Mouse (Mus musculus): ENCODE measurements at regions not wholly inside any gene's neighbourhood (a gene's known extent, or its start where the extent isn't known, plus 50 kb on each side); places are given as distances from the start of the nearest gene placed in this dataset.
A peak's percentile ranks its signal among the peaks of the same experiment; 100 is the strongest.

GRCm38 (mm10) chr17:45866346-45866745 lies 132.7 kb upstream of the 1600014C23Rik start:
- DNase-seq: no peak

- DNase-seq: no peak
These were observed 132.3 kb upstream of the 1600014C23Rik start for GRCm38 (mm10) chr17:45865944-45866343.

DNA sequence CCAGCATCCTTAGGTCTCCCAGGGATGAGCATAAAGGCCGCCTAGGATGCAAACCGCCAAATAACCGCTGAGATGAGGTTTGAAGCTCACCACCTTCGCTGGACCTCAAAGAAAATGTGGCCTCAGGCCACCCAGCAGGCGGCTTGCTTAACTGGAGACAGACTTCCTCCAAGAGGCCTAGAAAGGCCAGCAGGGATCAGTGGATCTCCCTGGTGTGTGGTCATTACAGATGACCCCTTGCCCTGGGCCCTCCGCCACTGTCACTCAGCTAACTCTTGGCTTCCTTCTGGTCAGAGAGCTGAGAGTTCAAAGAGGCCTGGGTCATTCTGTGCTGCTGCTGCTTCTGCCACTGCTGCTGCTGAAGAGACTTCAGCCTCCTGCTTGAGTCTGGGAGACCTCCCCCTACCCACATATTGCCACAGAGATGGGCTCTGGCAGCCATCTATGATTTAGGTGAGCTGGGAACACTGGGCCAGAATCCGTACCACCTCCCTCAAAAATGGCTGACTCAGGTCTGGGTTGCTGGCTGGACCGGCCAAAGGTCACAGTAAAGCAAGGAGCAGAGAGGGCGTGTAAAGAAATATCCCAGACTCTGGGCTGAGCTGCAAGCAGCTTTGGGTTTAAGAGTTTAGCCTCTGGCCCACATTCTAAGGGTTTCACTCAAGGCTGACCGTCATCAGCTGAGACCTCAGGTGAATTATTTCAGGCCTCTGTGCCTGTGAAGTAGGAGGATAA lies 130.0 kb upstream of the 1600014C23Rik start:
- DNase-seq: peak; percentile 76 to 88

- DNase-seq: peak; percentile 80 to 86
These were observed 129.4 kb upstream of the 1600014C23Rik start for GRCm38 (mm10) chr17:45863031-45863430.

GRCm38 (mm10) chr17:45859441-45859840 lies 125.8 kb upstream of the 1600014C23Rik start:
- DNase-seq: no peak

GRCm38 (mm10) chr17:45853931-45854653 lies 120.4 kb upstream of the 1600014C23Rik start:
- DNase-seq: no peak

- no peak for DNase-seq
These were observed 118.8 kb upstream of the 1600014C23Rik start for GRCm38 (mm10) chr17:45852402-45852801.

- no peak for DNase-seq
These were observed 118.2 kb upstream of the 1600014C23Rik start for GRCm38 (mm10) chr17:45851723-45852396.

DNA sequence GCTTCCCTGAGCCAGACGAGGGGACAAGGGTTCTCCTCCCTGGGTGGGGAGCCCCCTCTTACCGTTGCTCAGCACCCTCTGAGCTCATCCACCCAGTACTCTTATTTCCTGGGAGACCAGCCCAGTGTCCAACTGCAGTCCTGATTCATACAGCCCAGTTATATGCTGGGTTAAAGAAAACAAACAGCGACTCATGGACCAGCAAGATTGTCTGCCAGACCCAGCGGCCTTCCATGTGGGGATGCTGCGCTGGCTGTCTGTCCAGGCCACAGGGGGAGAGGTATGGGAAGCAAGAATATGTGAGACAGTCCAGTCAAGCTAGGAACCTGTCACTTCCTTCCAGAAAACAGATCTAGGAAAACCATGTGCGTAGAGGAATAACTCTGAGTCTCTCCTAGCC lies 117.3 kb upstream of the 1600014C23Rik start:
- DNase-seq: no peak

DNA sequence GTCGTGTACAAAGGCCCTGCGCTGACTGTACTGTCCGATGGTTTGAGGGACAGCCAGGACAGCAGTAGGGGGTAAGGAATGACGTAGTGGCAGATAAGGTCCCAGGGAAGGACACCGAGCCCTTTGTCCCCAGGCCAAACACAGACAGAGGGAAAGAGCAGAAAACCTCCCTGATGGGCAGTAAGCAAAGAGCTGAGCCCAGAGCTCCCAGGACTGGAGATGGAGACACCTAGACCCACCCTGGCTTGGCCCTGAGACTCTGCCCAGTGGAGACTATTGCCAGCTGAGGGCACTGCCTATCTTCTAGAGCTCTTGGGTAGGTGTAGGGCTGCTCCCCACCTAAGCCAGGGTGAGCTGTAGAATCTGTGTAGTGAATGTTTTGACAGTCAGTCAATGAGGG lies 116.5 kb upstream of the 1600014C23Rik start:
- peak; percentile 20 to 25 for DNase-seq

DNA sequence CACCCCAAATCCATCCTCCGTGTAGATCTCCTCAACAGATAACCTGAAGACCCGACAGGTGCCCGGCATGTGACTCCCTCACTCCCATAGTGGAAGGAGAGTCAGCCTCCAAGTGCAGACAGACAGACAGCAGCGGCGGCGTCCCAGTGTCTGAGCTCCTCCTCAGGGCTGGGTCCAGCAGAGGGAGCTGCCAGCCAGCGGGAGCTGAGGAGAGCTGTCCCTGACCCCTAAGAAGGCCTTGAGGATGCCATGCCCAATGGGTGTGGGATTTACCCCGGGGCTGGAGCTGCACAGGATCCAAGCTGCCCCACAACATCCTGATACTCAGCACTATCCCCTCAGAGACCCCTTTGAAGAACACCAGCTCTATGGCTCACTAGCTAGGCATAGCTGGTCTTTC lies 115.0 kb upstream of the 1600014C23Rik start:
- DNase-seq: peak; percentile 67 to 85

- DNase-seq: no peak
These were observed 114.2 kb upstream of the 1600014C23Rik start for GRCm38 (mm10) chr17:45847701-45848378.

GRCm38 (mm10) chr17:45845832-45846231 lies 112.2 kb upstream of the 1600014C23Rik start:
- peak in 1 of 2 experiments; percentile 25 for DNase-seq

GRCm38 (mm10) chr17:45836731-45837130 lies 103.1 kb upstream of the 1600014C23Rik start:
- peak in 1 of 2 experiments; percentile 60 for DNase-seq

- peak; percentile 50 to 77 for DNase-seq
These were observed 102.6 kb upstream of the 1600014C23Rik start for GRCm38 (mm10) chr17:45836253-45836652.

DNA sequence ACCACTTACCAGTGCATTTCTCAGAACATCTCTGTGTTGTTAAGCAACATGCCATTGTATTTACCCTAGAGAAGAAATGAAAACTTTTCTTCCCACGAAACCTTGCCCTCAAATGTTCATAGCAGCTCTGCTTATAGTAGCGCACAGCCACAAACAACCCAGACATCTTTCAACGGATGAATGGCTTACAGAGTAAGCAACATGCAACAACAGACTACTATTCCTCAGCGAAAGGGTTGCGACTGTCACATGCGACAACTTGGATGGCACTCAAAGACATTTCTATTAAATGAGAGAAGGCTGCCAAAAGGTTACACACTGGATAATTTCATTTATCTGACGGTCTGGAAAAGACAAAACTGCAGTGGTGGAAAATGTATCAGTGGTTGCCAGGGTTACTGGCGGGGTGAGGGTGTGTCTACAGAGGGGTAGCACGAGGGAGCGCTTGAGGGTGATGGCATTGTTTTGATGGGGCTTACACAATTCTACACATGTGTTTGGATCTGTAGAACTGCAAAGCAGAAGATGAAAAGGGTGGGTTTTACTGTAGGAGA lies 101.0 kb upstream of the 1600014C23Rik start:
- DNase-seq: no peak

DNA sequence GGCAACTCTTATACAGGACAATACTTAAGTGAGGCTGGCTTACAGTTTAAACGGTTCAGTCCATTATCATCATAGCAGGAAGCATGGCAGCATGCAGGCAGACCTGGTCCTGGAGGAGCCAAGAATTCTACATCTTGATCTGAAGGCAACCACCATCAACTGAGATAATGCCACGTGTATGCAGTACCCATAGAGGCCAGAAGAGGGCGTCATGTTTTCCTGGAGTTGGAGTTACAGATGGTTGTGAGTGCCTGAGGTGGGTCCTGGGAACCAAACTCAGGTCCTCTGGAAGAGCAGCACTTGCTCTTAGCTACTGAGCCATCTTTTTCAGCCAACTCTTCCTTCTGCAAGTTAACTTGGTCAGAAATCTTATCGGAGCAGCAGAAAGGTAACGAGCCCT lies 96.7 kb upstream of the 1600014C23Rik start:
- DNase-seq: no peak

DNA sequence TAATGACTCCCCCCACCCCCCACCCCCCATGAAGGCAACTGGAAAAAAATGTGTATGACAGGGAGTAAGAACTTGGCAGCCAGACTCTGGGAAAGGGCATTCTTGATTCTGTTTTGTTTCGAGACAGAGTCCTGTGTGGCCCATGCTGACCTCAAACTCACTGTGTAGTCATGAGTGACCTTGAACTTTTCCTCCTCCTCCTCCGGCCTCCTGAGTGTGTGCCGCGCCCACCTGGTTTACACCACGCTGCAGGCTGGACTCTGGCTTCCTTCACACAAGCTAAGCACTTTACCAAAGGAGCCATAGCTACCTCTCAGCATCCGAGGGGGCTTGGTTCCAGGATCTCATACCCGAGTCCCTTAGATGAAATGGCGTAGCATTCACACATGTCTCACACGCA lies 95.9 kb upstream of the 1600014C23Rik start:
- DNase-seq: no peak

- DNase-seq: no peak
These were observed 95.2 kb upstream of the 1600014C23Rik start for GRCm38 (mm10) chr17:45828843-45829242.

GRCm38 (mm10) chr17:45828284-45828824 lies 94.7 kb upstream of the 1600014C23Rik start:
- DNase-seq: no peak

- no peak for DNase-seq
These were observed 91.3 kb upstream of the 1600014C23Rik start for GRCm38 (mm10) chr17:45824977-45825376.

GRCm38 (mm10) chr17:45823501-45823900 lies 89.9 kb upstream of the 1600014C23Rik start:
- no peak for DNase-seq

All from kidney, postnatal 36 days (tissue).